In genomic region chr6:116715166-116715565, GRCm38 (mm10) we compare ENCODE assay signal across 24 mouse cellular contexts. TPM values are rescaled to one million over a fixed set of nuclear protein-coding genes. Genes with fewer than 3 reads are reported as not detected.
DNase-seq lines count a peak whose midpoint lies in the region; ATAC-seq and TF ChIP-seq lines count a peak whose summit lies in the region.
"Had no signal": no experiment of that assay in that cellular context is flagged by ENCODE, and none has a peak within 500 bp of the region (broad histone marks: within the 10 kb centered on the region; RNA-seq: fewer than 3 reads in every experiment).

No protein-coding gene starts in this region.

- H3K9me3 ChIP-seq in heart, embryonic 10.5 days = no peaks in the 10 kb centered on the region
- H3K9me3 ChIP-seq in kidney, embryonic 15.5 days (replicated peaks) = no peaks in the 10 kb centered on the region
- H3K9me3 ChIP-seq: embryonic facial prominence, embryonic 12.5 days; forebrain, embryonic 15.5 days; liver, embryonic 12.5 days had no signal

- intact Hi-C loops in heart, postnatal 10 days (cut with DNase I) = no loop called here
- intact Hi-C loops in gastrocnemius, adult 2 months (cut with DNase I) = no loop called here

- DNase-seq in heart, embryonic 10.5 days (ENCODE audit: low spot score) = no peak
- DNase-seq in heart, postnatal 10 days = no peak
- peak; percentile 48 for DNase-seq in kidney, adult 2 months
- DNase-seq in ZHBTc4 (ENCODE audit: low read depth, low spot score) = peak; percentile 35
- peak; percentile 31 for DNase-seq in adrenal gland, postnatal 14 days
- DNase-seq in gastrocnemius, adult 2 months = no peak
- no peak for DNase-seq in thymus, postnatal 36 days
- DNase-seq: cerebellum, adult 11 months; cerebellum, adult 9-10 months; cerebellum, postnatal 36 days; embryo, embryonic 11 days; heart, postnatal 14 days; liver, postnatal 0 days; lung, postnatal 36 days; right cerebral cortex, postnatal 4 days had no signal

- H3K27me3 ChIP-seq in heart, embryonic 10.5 days (ENCODE audit: insufficient read depth, poor library complexity, severe bottlenecking) = no peaks in the 10 kb centered on the region
- H3K27me3 ChIP-seq in kidney, adult 2 months (replicated peaks; ENCODE audit: control insufficient read depth, insufficient read depth, low read length) = no peaks in the 10 kb centered on the region
- no peaks in the 10 kb centered on the region for H3K27me3 ChIP-seq in kidney, embryonic 15.5 days
- H3K27me3 ChIP-seq: embryonic facial prominence, embryonic 12.5 days; forebrain, embryonic 15.5 days; liver, embryonic 12.5 days had no signal

- TF ChIP-seq POLR2A in kidney, adult 2 months (IDR thresholded peaks at IDR 0.05; ENCODE audit: low read depth, low read length) = no peak

- WGBS in heart, embryonic 10.5 days = 71% methylated on average over 2 of the region's 2 CpGs
- 45% methylated on average over 2 of the region's 2 CpGs for WGBS in kidney, adult 2 months
- 74% methylated on average over 2 of the region's 2 CpGs for WGBS in kidney, embryonic 15.5 days

- no peak overlapping the region for H3K4me2 ChIP-seq in kidney, embryonic 15.5 days
- H3K4me2 ChIP-seq: embryonic facial prominence, embryonic 12.5 days; forebrain, embryonic 15.5 days; liver, embryonic 12.5 days; midbrain, embryonic 11.5 days had no signal

- H3K9ac ChIP-seq in kidney, embryonic 15.5 days = no peak overlapping the region
- H3K9ac ChIP-seq: embryonic facial prominence, embryonic 12.5 days; forebrain, embryonic 15.5 days; liver, embryonic 12.5 days; liver, postnatal 0 days had no signal

- ATAC-seq in kidney, embryonic 15.5 days (replicated peaks; ENCODE audit: low FRiP score) = no peak
- ATAC-seq: activated CD4-positive, CD25-positive, alpha-beta regulatory T cell, adult 4 months; CD4-positive, CD25-positive, alpha-beta regulatory T cell, adult 4 months; forebrain, embryonic 15.5 days; hindbrain, embryonic 16.5 days; liver, embryonic 12.5 days; liver, postnatal 0 days; midbrain, embryonic 16.5 days had no signal

- no peak for TF ChIP-seq CTCF in kidney, adult 2 months (conservative IDR thresholded peaks at IDR 0.05; ENCODE audit: insufficient read depth, insufficient read length, low read depth, low read length)
- TF ChIP-seq CTCF in gastrocnemius, adult 2 months (IDR thresholded peaks at IDR 0.05) = no peak

- no peak overlapping the region for H3K4me3 ChIP-seq in heart, embryonic 10.5 days
- H3K4me3 ChIP-seq in kidney, adult 2 months (ENCODE audit: insufficient read depth, low read depth, low read length) = peak overlapping the region; percentile 49
- no peak overlapping the region for H3K4me3 ChIP-seq in kidney, embryonic 15.5 days (replicated peaks)
- H3K4me3 ChIP-seq in gastrocnemius, adult 2 months = no peak overlapping the region
- H3K4me3 ChIP-seq: embryonic facial prominence, embryonic 12.5 days; forebrain, embryonic 15.5 days; liver, embryonic 12.5 days had no signal

- peaks cover 23% of the 10 kb centered on the region for H3K4me1 ChIP-seq in heart, embryonic 10.5 days
- peaks cover 3% of the 10 kb centered on the region; the same call in 1 of the 2 replicates for H3K4me1 ChIP-seq in kidney, adult 2 months (ENCODE audit: control insufficient read depth, insufficient read depth, low read length)
- peaks cover 24% of the 10 kb centered on the region for H3K4me1 ChIP-seq in kidney, embryonic 15.5 days
- H3K4me1 ChIP-seq: embryonic facial prominence, embryonic 12.5 days; forebrain, embryonic 15.5 days; liver, embryonic 12.5 days had no signal

- H3K36me3 ChIP-seq in heart, embryonic 10.5 days = no peaks in the 10 kb centered on the region
- H3K36me3 ChIP-seq in kidney, adult 2 months (ENCODE audit: control insufficient read depth, insufficient read depth, low read length) = no peaks in the 10 kb centered on the region
- no peaks in the 10 kb centered on the region for H3K36me3 ChIP-seq in kidney, embryonic 15.5 days
- H3K36me3 ChIP-seq: embryonic facial prominence, embryonic 12.5 days; forebrain, embryonic 15.5 days; liver, embryonic 12.5 days had no signal

- peak overlapping the region; percentile 13; the same call in 1 of the 2 replicates for H3K27ac ChIP-seq in heart, embryonic 10.5 days
- peak overlapping the region; percentile 95 for H3K27ac ChIP-seq in kidney, adult 2 months (ENCODE audit: insufficient read depth, low read depth, low read length)
- H3K27ac ChIP-seq in kidney, embryonic 15.5 days = no peak overlapping the region
- no peak overlapping the region for H3K27ac ChIP-seq in gastrocnemius, adult 2 months
- H3K27ac ChIP-seq: embryonic facial prominence, embryonic 12.5 days; forebrain, embryonic 15.5 days; liver, embryonic 12.5 days had no signal

RNA-seq across cellular contexts. Expression of gene Tmem72, which starts 1.5 kb away (rescaled TPM):
- 0.04 and 0.14 TPM in 2 replicates for polyA plus RNA-seq in heart, embryonic 10.5 days (2016; fragmentation: Nextera tagmentation; extraction: Ambion mirVana)
- under 1 TPM; 0.02 TPM for total RNA-seq in heart, postnatal 10 days (2021)
- 13.4 and 19.2 TPM in 2 replicates for polyA plus RNA-seq in kidney, adult 2 months (2012; rRNA removed)
- polyA plus RNA-seq in kidney, embryonic 15.5 days (2015; fragmentation: Nextera tagmentation; extraction: Ambion mirVana) = 5.6 and 6.1 TPM in 2 replicates
- total RNA-seq in adrenal gland, postnatal 14 days (2021) = 0.04 and 0.08 TPM in 2 replicates
- under 1 TPM; 0.03 TPM for total RNA-seq in gastrocnemius, adult 2 months (2021)
- polyA plus RNA-seq: liver, postnatal 0 days had no signal

RNA-seq across cellular contexts. Expression of gene Rassf4, which starts 41.4 kb away (rescaled TPM):
- 5.5 and 7.2 TPM in 2 replicates for polyA plus RNA-seq in heart, embryonic 10.5 days (2016; fragmentation: Nextera tagmentation; extraction: Ambion mirVana)
- 1 to 10 TPM; 5.0 to 6.5 TPM for total RNA-seq in heart, postnatal 10 days (2021)
- 3.3 and 4.1 TPM in 2 replicates for polyA plus RNA-seq in kidney, adult 2 months (2012; rRNA removed)
- polyA plus RNA-seq in kidney, embryonic 15.5 days (2015; fragmentation: Nextera tagmentation; extraction: Ambion mirVana) = 6.0 and 6.1 TPM in 2 replicates
- total RNA-seq in adrenal gland, postnatal 14 days (2021) = 5.7 and 11.8 TPM in 2 replicates
- total RNA-seq in gastrocnemius, adult 2 months (2021) = 1 to 10 TPM; 1.7 to 2.3 TPM

Comparison
In these comparisons a context has a peak if more than half of its experiments do, and no peak if none do; other contexts are left out.
1. H3K27ac ChIP-seq: peak in heart, embryonic 10.5 days (single experiment) and kidney, adult 2 months (single experiment); none in kidney, embryonic 15.5 days (single experiment) and gastrocnemius, adult 2 months (single experiment).
2. DNase-seq: peak in kidney, adult 2 months (single experiment), ZHBTc4 (single experiment) and adrenal gland, postnatal 14 days (single experiment); none in heart, embryonic 10.5 days (single experiment), heart, postnatal 10 days (0 of 2), gastrocnemius, adult 2 months (single experiment) and thymus, postnatal 36 days (0 of 2).